Mouse (Mus musculus): ENCODE results near the gene Mvd. TPM values are rescaled to one million over a fixed set of nuclear protein-coding genes. Genes with fewer than 3 reads are reported as not detected.
A peak's percentile ranks its signal among the peaks of the same experiment; 100 is the strongest.

The Mvd gene
- total RNA-seq, 2 experiments from 2014 or later: 20.5 to 30.8 TPM

GRCm38 (mm10) chr8:122431694-122432442 lies 11.4 kb downstream of the Mvd start:
- DNase-seq (ENCODE audit: low spot score in 2 of 2): no peak
- intact Hi-C loops (cut with DNase I): no loop called here

- no peak for DNase-seq (ENCODE audit: low spot score in 2 of 2)
- intact Hi-C loops (cut with DNase I): no loop called here
These were observed 12.6 kb downstream of the Mvd start for GRCm38 (mm10) chr8:122430646-122431045.

GRCm38 (mm10) chr8:122430058-122430636 lies 13.1 kb downstream of the Mvd start:
- intact Hi-C loops (cut with DNase I): no loop called here
- DNase-seq (ENCODE audit: low spot score in 2 of 2): no peak

DNA sequence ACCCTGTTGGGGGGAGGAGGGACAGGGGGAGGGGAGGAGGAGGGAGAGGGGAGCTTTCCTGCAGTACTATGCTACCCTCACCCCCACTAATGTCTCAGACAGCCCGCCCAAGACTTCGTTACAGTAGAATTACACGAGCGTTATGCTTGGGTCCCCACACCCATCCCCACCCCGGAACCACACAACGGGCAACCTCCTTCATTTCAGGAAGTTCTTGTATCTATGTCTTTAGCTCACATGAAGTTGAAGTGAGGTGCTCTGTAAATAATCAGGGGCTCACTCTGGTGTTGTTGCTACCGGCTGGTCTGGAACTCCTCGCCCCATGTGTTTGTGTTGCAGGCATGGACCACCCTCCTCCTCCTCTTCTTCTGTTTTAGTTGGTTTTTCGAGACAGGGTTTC lies 15.1 kb downstream of the Mvd start:
- DNase-seq (ENCODE audit: low spot score in 2 of 2): no peak
- intact Hi-C loops (cut with DNase I): no loop called here

- DNase-seq (ENCODE audit: low spot score in 2 of 2): no peak
- intact Hi-C loops (cut with DNase I): no loop called here
These were observed 15.6 kb downstream of the Mvd start for GRCm38 (mm10) chr8:122427607-122428006.

GRCm38 (mm10) chr8:122426145-122426544 lies 17.1 kb downstream of the Mvd start:
- DNase-seq (ENCODE audit: low spot score in 2 of 2): no peak
- intact Hi-C loops (cut with DNase I): no loop called here

DNA sequence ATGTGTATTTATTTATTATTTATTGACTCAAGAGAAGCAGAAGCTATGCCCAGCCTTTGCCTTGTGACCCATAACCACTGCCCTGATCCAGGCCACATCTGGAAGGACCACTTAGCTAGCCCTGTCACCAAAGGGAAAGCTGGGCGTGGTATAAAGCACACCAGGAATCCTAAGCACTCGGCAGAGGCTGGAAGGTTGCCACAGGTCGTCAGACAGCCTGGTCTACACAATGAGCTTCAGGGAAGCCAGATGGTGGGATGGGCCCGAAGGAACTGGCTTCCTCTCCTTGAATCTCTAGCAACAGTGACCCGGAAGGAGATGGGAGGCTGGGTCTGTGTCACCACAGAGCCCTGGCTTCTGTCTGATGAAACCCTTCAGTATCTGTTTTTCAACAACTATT lies 19.6 kb downstream of the Mvd start:
- intact Hi-C loops (cut with DNase I): no loop called here
- DNase-seq (ENCODE audit: low spot score in 2 of 2): no peak

GRCm38 (mm10) chr8:122423217-122423616 lies 20.0 kb downstream of the Mvd start:
- DNase-seq (ENCODE audit: low spot score in 2 of 2): no peak
- intact Hi-C loops (cut with DNase I): no loop called here

GRCm38 (mm10) chr8:122421376-122422070 lies 21.7 kb downstream of the Mvd start, which contains the start of gene Il17c:
Il17c (plus strand) TSS chr8:122422020.
- DNase-seq (ENCODE audit: low spot score in 2 of 2): no peak
- intact Hi-C loops (cut with DNase I): no loop called here

DNA sequence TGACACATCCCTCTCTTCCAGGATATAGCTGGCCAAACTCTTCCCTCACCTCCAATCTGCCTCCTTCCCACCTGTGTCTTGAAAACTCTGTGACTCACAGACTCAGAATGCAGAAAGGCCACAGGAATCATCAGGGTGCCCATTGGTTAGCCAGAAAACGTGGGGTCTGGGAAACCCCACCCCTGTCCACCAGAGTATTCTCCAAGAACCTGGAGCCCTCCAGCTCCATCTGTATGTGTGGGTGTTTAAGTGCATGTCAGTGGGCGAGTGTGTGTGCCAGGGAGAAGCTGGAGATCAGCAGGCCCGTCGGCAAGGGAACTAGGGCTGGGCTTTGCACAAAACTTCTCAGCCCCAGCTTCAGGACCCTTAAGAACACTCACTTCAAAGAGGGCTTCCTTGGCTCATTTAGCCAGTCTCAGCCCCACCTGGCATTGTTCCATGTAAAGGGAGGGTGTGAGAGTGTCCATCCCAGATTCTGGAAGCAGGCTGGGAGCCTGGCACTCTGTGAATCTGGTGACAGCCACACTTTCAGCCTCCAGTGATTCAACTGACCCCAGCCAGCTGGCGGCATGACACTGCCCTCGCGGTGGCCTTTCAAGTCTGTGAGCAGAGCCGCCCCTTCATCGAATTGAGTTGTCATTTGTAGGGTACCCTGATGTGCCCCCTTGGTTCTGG lies 23.2 kb downstream of the Mvd start:
- peak; percentile 64 to 69 for DNase-seq (ENCODE audit: low spot score in 2 of 2)
- intact Hi-C loops (cut with DNase I): no loop called here

GRCm38 (mm10) chr8:122415554-122415953 lies 27.7 kb downstream of the Mvd start:
- intact Hi-C loops (cut with DNase I): no loop called here
- DNase-seq (ENCODE audit: low spot score in 2 of 2): no peak

GRCm38 (mm10) chr8:122414311-122414710 lies 28.9 kb downstream of the Mvd start:
- intact Hi-C loops (cut with DNase I): no loop called here

DNA sequence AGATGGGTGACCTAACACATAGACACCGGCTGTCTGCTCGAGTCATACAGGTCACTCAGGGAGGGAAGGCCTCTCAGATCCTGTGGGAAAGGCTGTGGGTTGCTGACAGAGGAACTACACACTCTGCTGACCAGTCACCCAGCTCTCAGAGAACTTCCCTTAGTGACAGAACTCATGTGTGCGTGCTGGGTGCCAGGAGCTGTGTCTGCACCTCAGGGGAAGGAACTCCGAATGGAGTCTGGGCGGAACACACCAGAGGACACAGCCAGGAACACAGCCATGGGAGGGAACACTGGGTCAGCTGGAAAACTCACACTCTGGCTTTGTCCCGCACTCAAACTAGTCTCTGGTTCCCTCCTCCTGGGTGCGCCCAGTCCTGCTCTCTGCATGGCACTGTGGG lies 35.5 kb downstream of the Mvd start:
- intact Hi-C loops (cut with DNase I): no loop called here
- no peak for DNase-seq (ENCODE audit: low spot score in 2 of 2)

More at GRCm38 (mm10) chr8:122414311-122414710, 28.9 kb downstream of the Mvd start:
- no peak for DNase-seq (ENCODE audit: low spot score in 2 of 2)

- no peak for DNase-seq (ENCODE audit: low spot score in 2 of 2)
- intact Hi-C loops (cut with DNase I): no loop called here
These were observed 37.9 kb downstream of the Mvd start for GRCm38 (mm10) chr8:122405146-122405805.

- intact Hi-C loops (cut with DNase I): no loop called here
- DNase-seq (ENCODE audit: low spot score in 2 of 2): no peak
These were observed 45.0 kb downstream of the Mvd start for GRCm38 (mm10) chr8:122398186-122398585.

- no peak for DNase-seq (ENCODE audit: low spot score in 2 of 2)
- intact Hi-C loops (cut with DNase I): no loop called here
These were observed 47.9 kb downstream of the Mvd start for GRCm38 (mm10) chr8:122395291-122395690.

DNA sequence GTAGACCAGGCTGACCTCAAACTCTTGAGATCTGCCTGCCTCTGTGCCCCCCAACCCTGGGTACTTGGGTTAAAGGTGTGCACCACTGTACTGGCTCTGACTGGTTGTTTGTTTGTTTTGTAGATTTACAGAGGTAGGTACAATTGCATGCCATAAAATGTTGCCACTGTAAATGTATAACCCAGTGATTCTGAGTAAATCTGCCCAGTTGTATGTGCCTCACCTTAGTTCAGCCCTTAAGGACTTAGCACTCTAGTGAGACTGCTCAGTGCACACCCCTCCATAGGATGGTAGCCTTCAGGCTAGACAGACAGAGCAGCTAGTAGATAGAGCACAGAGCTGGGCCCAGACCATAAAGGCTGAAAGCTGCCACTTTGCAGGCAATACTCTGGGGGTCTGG lies 49.5 kb downstream of the Mvd start:
- intact Hi-C loops (cut with DNase I): no loop called here
- DNase-seq (ENCODE audit: low spot score in 2 of 2): no peak

GRCm38 (mm10) chr8:122390758-122391157 lies 52.5 kb downstream of the Mvd start:
- no peak for DNase-seq (ENCODE audit: low spot score in 2 of 2)
- intact Hi-C loops (cut with DNase I): no loop called here

- intact Hi-C loops (cut with DNase I): no loop called here
- DNase-seq (ENCODE audit: low spot score in 2 of 2): no peak
These were observed 53.9 kb downstream of the Mvd start for GRCm38 (mm10) chr8:122389357-122389756.
